Mouse (Mus musculus) gastrocnemius, postnatal 10 days (tissue): ENCODE results near the gene Bcl2a1d. TPM values are rescaled to one million over a fixed set of nuclear protein-coding genes. Genes with fewer than 3 reads are reported as not detected.
"Not testable (repeated sequence)": the region's sequence is repeated elsewhere in the genome, so short reads cannot be mapped to it uniquely, and the experiment has no call there.

Experiments
- DNase-seq: peaks from one replicate; pipeline ENCODE4 v3.0.0; 2021; ENCODE audit warnings: mixed read lengths
- total RNA-seq, 2 experiments: library from RNA; stranded (reverse); gene quantifications; 2 replicates each; pipeline ENCODE4 v1.2.3; 2021

Bcl2a1d gene
- total RNA-seq, 2 experiments from 2014 or later: 0.35 TPM; not detected in 1

GRCm38 (mm10) chr9:88691307-88691706, 40.4 kb downstream of the Bcl2a1d start:
- not testable (repeated sequence) for DNase-seq

- DNase-seq: not testable (repeated sequence)
These were observed 42.3 kb downstream of the Bcl2a1d start for GRCm38 (mm10) chr9:88689451-88689850.

- not testable (repeated sequence) for DNase-seq
These were observed 45.0 kb downstream of the Bcl2a1d start for GRCm38 (mm10) chr9:88686719-88687118.

Other genes starting within 250 kb of the Bcl2a1d start
- gene Syncrip, start 249.3 kb downstream of the Bcl2a1d start, total RNA-seq: 10 to 100 TPM; 65.8 to 77.3 TPM
- 1 to 10 TPM; 6.4 to 7.1 TPM for gene Zfp949, start 183.9 kb downstream of the Bcl2a1d start, total RNA-seq
- not detected for gene Trim43a, start 151.0 kb downstream of the Bcl2a1d start, total RNA-seq
- 10 to 100 TPM; 14.3 to 17.3 TPM for gene Mthfsl, start 11.6 kb downstream of the Bcl2a1d start, total RNA-seq
- gene Trim43c, start 107.2 kb upstream of the Bcl2a1d start, total RNA-seq: not detected
- gene Bcl2a1a, start 225.0 kb upstream of the Bcl2a1d start, total RNA-seq: under 1 TPM in 1 of 2 experiments, not detected in 1; 0.63 TPM